Mouse (Mus musculus): Measurements from ENCODE around the gene Zdhhc5. TPM values are rescaled to one million over a fixed set of nuclear protein-coding genes. Genes with fewer than 3 reads are reported as not detected.

Zdhhc5 gene
- total RNA-seq, 1 experiment, result 39.0 TPM

- Histone ChIP-seq H3K4me1 (ENCODE audit: control insufficient read depth in 2 of 2, insufficient read depth in 2 of 2, low read length in 2 of 2, poor library complexity in 1 of 2) (peaks cover 3 to 17% of the 10 kb centered on the region in 2 experiments), H3K27ac (ENCODE audit: insufficient read depth, low read depth, low read length, poor library complexity, severe bottlenecking) (no peak overlapping the region), H3K9ac (ENCODE audit: insufficient read depth, low read depth, low read length, poor library complexity, severe bottlenecking) (no peak overlapping the region), H3K9me3 (ENCODE audit: control insufficient read depth, insufficient read depth, low read depth, low read length) (no peaks in the 10 kb centered on the region), H3K36me3 (ENCODE audit: control insufficient read depth, insufficient read depth, low read length, poor library complexity, severe bottlenecking) (no peaks in the 10 kb centered on the region), H3K4me3 (ENCODE audit: insufficient read depth in 1 of 2, low read depth in 1 of 2, low read length in 2 of 2, poor library complexity in 1 of 2, severe bottlenecking in 1 of 2) (no peak overlapping the region)
- TF ChIP-seq CHD2 (IDR thresholded peaks at IDR 0.05; ENCODE audit: low read depth, low read length), result no peak
- no peak for TF ChIP-seq MAFK (IDR thresholded peaks at IDR 0.05; ENCODE audit: insufficient read depth, low read depth, low read length)
- TF ChIP-seq HCFC1 (IDR thresholded peaks at IDR 0.05; ENCODE audit: borderline replicate concordance, insufficient read depth, low read length), result no peak
- TF ChIP-seq ZNF384 (IDR thresholded peaks at IDR 0.05; ENCODE audit: low read depth, low read length), result no peak
- TF ChIP-seq ZC3H11A (IDR thresholded peaks at IDR 0.05; ENCODE audit: borderline replicate concordance, low read depth, low read length), result no peak
- no peak for DNase-seq (ENCODE audit: low read depth, low spot score)
- in situ Hi-C loops (cut with MboI; ENCODE audit: low sequenced_read_pairs in 2 of 2, unreplicated experiment in 2 of 2), result no loop called here
Observed at GRCm38 (mm10) chr2:84640833-84641232, 74.1 kb downstream of the Zdhhc5 start.

GRCm38 (mm10) chr2:84638428-84639220 is 76.4 kb downstream of the Zdhhc5 start:
- no peak overlapping the region for H3K27ac ChIP-seq (ENCODE audit: insufficient read depth, low read depth, low read length, poor library complexity, severe bottlenecking)
- in situ Hi-C loops (cut with MboI; ENCODE audit: low sequenced_read_pairs in 2 of 2, unreplicated experiment in 2 of 2), result no loop called here
- H3K9ac ChIP-seq (ENCODE audit: insufficient read depth, low read depth, low read length, poor library complexity, severe bottlenecking), result no peak overlapping the region
- H3K9me3 ChIP-seq (ENCODE audit: control insufficient read depth, insufficient read depth, low read depth, low read length), result no peaks in the 10 kb centered on the region
- no peak for TF ChIP-seq MAFK (IDR thresholded peaks at IDR 0.05; ENCODE audit: insufficient read depth, low read depth, low read length)
- TF ChIP-seq ZNF384 (IDR thresholded peaks at IDR 0.05; ENCODE audit: low read depth, low read length), result no peak
- no peak for TF ChIP-seq ZC3H11A (IDR thresholded peaks at IDR 0.05; ENCODE audit: borderline replicate concordance, low read depth, low read length)
- no peak for TF ChIP-seq CHD2 (IDR thresholded peaks at IDR 0.05; ENCODE audit: low read depth, low read length)
- no peak for TF ChIP-seq HCFC1 (IDR thresholded peaks at IDR 0.05; ENCODE audit: borderline replicate concordance, insufficient read depth, low read length)
- H3K4me1 ChIP-seq (ENCODE audit: control insufficient read depth in 2 of 2, insufficient read depth in 2 of 2, low read length in 2 of 2, poor library complexity in 1 of 2), result peaks cover 18% of the 10 kb centered on the region in 2 experiments
- DNase-seq (ENCODE audit: low read depth, low spot score), result no peak
- no peaks in the 10 kb centered on the region for H3K36me3 ChIP-seq (ENCODE audit: control insufficient read depth, insufficient read depth, low read length, poor library complexity, severe bottlenecking)
- no peak overlapping the region for H3K4me3 ChIP-seq (ENCODE audit: insufficient read depth in 1 of 2, low read depth in 1 of 2, low read length in 2 of 2, poor library complexity in 1 of 2, severe bottlenecking in 1 of 2)

Other genes with a start within 250 kb of the Zdhhc5 start
- gene Tfpi, start 238.4 kb downstream of the Zdhhc5 start, total RNA-seq (2012; rRNA removed), result 80.4 and 110 TPM in 2 replicates
- 48.2 and 51.5 TPM in 2 replicates for gene Ctnnd1, start 64.4 kb downstream of the Zdhhc5 start, total RNA-seq (2012; rRNA removed)
- 3.2 and 3.6 TPM in 2 replicates for gene Btbd18, start 56.1 kb downstream of the Zdhhc5 start, total RNA-seq (2012; rRNA removed)
- gene Selenoh, start 44.4 kb downstream of the Zdhhc5 start, total RNA-seq (2012; rRNA removed), result 546 and 589 TPM in 2 replicates
- gene Gm28635, start 37.1 kb downstream of the Zdhhc5 start, total RNA-seq (2012; rRNA removed), result 1.1 and 2.7 TPM in 2 replicates
- 17.1 and 31.4 TPM in 2 replicates for gene Med19, start 36.8 kb downstream of the Zdhhc5 start, total RNA-seq (2012; rRNA removed)
- gene Tmx2, start 36.0 kb downstream of the Zdhhc5 start, total RNA-seq (2012; rRNA removed), result 160 and 193 TPM in 2 replicates
- 28.6 and 36.4 TPM in 2 replicates for gene Clp1, start 12.2 kb upstream of the Zdhhc5 start, total RNA-seq (2012; rRNA removed)
- 0.89 and 1.8 TPM in 2 replicates for gene Ypel4, start 18.9 kb upstream of the Zdhhc5 start, total RNA-seq (2012; rRNA removed)
- gene Gm19426, start 28.5 kb upstream of the Zdhhc5 start, total RNA-seq (2012; rRNA removed), result 13.1 and 14.6 TPM in 2 replicates
- 6.3 and 12.2 TPM in 2 replicates for gene Serping1, start 60.3 kb upstream of the Zdhhc5 start, total RNA-seq (2012; rRNA removed)
- 0.58 and 1.9 TPM in 2 replicates for gene Ube2l6, start 83.6 kb upstream of the Zdhhc5 start, total RNA-seq (2012; rRNA removed)
- 4.4 and 4.9 TPM in 2 replicates for gene Smtnl1, start 107.5 kb upstream of the Zdhhc5 start, total RNA-seq (2012; rRNA removed)
- 60.2 and 73.5 TPM in 2 replicates for gene Timm10, start 111.8 kb upstream of the Zdhhc5 start, total RNA-seq (2012; rRNA removed)
- gene Slc43a1, start 123.7 kb upstream of the Zdhhc5 start, total RNA-seq (2012; rRNA removed), result 30.2 and 47.0 TPM in 2 replicates
- 0.79 and 0.80 TPM in 2 replicates for gene Rtn4rl2, start 171.5 kb upstream of the Zdhhc5 start, total RNA-seq (2012; rRNA removed)
- gene Slc43a3, start 221.4 kb upstream of the Zdhhc5 start, total RNA-seq (2012; rRNA removed), result 12.9 and 13.8 TPM in 2 replicates